Mouse (Mus musculus): Measurements from ENCODE around the gene Sf3b4.
"Not testable (repeated sequence)": the region's sequence is repeated elsewhere in the genome, so short reads cannot be mapped to it uniquely, and the experiment has no call there.

The Sf3b4 gene

DNA sequence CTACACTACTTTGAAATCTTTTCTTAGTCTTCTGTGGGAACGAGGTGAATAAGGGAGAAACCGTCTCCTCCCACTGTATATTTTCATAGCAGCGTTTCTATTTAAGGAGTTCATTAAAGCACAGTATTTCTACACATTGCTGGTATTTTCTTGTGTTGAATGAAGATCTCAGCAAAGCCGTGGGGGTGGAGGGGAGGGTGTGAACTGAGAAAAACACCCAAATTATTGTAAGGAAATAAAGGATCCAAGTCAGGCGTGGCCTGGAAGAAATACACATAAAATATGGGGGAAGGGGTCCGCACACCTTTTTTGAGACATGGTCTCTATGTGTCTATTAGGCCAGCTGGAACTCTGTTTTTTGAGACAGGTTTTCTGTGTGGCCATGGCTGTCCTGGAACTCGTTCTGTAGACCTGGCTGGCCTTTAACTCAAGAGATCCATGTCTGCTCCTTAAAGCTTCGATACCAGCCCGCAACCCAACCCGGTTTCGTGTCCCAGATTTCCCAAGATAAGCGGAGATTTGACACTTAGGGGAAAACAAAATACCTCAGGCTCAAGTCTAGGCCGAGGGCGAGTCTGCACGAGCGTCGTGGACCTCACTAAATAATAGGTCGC is 442 bp upstream of the Sf3b4 start:
- in situ Hi-C loops (cut with MboI; ENCODE audit: unreplicated experiment in 2 of 2) = no loop called here

DNA sequence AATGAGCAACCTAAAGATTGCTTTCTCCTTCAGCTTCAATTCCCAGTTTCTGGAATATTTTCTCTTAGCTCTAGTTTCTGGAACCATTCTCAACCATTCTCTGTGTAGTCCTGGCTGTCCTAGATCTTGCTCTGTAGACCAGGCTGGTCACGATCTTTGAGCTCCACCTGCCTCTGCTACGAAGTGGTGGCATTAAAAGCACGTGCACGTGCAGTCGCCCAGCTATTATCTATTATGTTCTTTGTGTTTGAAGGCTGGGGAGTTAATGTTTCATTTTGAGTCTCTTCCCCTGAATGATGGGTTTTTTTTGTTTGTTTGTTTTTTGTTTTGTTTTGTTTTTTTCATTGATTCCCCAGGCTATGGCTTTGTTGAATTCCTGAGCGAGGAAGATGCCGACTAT is 1.1 kb downstream of the Sf3b4 start:
- in situ Hi-C loops (cut with MboI; ENCODE audit: unreplicated experiment in 2 of 2) = no loop called here

DNA sequence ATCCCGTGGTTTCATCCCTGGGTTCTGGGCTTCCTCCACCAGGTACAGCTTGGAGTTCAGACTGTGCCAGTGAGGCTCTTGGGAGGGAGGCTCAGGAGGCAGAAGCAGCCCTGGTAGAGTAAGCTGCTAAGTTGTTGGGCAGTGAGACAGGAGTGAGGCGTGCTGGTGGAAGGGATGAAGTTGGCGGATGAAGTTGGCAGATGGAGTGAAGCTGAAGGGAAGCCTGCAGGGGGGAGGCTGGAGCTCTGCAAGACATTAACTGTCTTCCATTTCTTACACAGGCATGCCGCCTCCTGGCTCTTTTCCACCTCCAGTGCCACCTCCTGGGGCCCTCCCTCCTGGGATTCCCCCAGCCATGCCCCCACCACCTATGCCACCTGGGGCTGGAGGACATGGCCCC is 1.9 kb downstream of the Sf3b4 start:
- in situ Hi-C loops (cut with MboI; ENCODE audit: unreplicated experiment in 2 of 2) = not testable (repeated sequence)

DNA sequence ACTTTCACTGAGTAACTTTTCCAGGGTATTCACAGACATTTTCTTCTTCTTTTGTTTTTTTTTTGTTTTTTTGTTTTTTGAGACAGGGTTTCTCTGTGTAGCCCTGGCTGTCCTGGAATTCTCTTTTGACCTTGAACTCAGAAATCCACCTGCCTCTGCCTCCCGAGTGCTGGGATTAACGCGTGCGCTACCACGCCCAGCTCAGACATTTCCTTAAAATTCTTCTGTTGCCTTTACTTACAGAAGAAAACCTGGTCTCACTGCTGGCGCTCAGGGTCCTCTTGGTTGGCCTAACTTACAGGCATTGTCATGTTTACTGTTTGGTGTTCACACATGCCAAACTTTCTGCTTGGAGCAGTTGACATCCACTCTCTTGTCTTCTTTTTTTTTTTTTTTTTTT is 3.1 kb downstream of the Sf3b4 start:
- in situ Hi-C loops (cut with MboI; ENCODE audit: unreplicated experiment in 2 of 2) = no loop called here

DNA sequence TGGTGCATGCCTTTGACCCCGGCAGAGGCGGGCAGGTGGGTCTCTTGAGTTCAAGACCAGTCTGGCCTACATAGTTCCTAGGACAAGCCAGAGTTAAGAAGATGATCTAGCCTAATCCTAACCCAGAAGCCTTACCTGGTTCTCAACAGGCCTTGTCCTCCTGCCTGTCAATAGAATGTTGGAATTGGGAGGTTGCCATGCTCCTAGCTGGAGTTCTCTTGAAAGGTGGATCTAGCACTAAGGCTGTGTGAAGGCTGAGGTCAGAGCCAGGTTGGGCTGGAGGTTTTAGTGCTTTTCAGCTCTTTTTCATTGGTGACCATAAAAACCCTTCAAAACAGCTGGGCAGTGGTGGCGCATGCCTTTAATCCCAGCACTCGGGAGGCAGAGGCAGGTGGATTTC is 6.3 kb downstream of the Sf3b4 start:
- in situ Hi-C loops (cut with MboI; ENCODE audit: unreplicated experiment in 2 of 2) = no loop called here

DNA sequence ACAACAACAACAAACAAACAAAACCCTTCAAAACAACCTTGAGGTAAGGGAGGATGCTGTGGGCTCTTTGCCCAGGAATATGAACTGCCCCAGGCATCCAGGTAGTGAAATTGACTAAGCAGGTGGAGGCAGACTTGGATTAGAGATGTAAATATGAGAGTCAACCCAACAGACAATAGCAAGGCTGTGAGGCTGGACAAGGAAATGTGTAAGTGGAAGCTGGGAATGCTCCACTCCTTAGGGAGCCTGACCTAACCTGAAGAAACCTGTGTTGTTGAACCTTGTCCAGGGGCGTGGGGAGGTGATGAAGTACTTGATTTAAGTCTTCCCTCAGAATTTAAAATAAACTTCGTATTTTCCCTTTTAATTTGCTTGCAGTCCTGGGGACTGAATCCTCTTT is 6.8 kb downstream of the Sf3b4 start:
- in situ Hi-C loops (cut with MboI; ENCODE audit: unreplicated experiment in 2 of 2) = no loop called here

DNA sequence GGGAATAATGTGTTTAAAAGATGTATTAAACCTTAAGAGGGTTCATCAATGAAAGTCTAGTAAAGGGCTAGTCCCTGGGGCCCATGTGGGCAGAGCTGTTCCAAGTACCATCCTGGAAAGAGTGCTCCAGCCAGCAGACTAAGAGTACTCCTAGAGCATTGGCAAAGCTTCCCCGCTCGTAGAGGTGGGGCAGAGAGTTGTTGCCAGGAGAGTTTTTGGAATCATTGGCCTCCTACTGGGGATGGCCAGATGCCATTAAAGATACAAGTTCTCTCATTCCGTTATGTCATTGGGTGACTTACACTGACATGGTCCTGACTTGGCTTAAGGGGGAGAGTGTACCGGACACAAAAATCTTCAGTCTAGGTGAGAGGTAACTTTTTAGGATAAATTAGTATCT is 7.4 kb downstream of the Sf3b4 start:
- in situ Hi-C loops (cut with MboI; ENCODE audit: unreplicated experiment in 2 of 2) = no loop called here

DNA sequence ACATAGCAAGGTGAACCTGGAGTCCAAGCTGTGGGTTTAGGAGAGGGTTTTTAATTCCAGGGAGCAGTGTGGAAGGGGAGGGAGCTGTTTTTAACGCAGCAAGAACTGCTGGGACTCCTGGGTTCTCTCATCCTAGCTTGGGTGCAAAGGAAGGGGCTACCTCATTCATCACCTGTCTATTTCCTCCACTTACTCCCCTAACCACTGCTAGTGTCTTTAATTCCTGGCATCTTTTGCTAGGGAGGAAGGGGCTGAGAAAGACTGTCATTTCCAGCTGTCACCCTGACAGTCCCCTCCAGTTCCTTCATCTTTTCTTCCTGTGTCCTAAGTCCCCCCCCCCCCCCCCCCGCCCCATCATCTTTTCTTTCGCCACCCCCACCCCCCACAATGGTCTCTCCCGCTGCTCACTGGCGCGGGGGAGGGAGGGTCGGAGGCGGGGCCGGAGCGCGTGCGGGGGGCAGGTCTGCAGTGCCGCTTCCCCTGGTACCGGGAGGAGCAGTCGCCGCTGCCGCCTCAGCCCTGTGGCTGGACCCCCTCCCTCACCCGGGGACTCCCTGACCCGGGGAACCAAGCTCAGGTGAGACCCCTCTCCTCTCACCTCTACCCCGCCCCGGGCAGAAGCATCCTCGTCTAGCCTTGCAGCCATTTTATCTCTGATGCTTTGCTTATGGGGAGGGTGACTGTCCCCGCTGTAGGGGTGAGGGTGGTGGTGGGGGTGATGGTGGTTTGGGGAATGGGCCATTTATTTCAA is 8.8 kb downstream of the Sf3b4 start, which contains the start of gene Sv2a:
Sv2a (plus strand) TSS at position 425 of the 751 bp plus-strand sequence.
- in situ Hi-C loops (cut with MboI; ENCODE audit: unreplicated experiment in 2 of 2) = no loop called here

DNA sequence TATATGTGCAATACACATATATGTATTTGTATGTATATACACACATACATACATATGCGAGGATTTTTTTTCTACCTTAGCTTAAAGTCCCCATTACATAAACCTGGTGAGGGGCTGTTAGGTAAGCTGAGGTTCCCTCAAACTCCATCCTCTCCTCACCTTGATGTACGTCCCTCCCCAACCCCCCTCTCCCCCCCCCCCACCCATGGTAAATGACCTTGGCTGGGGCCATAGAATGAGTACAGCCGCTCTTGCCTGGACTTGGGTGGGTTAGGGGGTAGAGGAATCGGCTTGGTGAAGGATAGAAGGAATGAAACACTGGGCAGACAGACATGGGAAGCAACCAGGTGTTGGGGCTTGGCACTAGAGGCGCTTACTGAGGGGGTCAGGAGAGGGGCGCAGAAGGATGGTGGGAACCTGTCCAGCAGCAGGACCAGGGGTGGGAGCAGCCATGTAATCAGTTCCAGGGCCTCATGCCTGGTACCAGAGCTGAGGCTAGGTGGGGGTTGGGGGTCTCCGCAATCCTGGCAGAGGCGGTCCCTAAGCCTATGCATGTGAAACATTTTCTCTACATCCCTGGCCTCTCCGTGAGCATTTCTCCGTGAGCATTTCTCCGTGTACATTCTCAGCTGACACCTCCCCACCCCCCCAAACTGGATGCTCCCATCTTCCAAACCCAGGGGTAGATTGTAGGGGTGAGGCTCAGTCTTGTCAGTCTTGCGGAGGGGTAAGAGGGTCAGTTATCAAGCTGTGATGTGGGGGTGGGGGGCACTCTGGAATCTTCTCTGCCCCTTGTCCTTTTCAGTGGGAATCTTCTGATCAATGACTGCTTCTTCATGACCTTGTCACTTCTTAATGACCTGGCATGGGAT is 9.6 kb downstream of the Sf3b4 start:
- in situ Hi-C loops (cut with MboI; ENCODE audit: unreplicated experiment in 2 of 2) = no loop called here

DNA sequence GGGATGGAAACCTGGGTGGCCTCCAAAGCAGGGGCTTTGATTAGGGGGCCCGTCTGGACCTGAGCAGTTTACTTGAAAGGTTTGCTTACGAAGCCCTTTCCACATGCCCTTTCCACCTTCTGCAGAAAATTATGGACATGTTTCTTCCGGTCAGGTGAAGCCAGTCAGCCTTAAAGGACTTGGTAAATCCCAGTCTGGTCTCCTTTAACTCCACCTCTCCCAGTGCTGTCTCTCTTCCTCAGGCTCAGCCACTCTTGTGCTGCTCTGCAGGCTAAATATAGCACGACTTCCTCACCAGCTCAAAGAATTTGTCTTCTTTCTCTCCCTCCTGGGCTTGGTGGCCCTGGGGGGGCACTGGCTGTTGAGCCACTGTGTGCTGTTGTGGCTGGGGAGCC is 10.2 kb downstream of the Sf3b4 start:
- in situ Hi-C loops (cut with MboI; ENCODE audit: unreplicated experiment in 2 of 2) = no loop called here

DNA sequence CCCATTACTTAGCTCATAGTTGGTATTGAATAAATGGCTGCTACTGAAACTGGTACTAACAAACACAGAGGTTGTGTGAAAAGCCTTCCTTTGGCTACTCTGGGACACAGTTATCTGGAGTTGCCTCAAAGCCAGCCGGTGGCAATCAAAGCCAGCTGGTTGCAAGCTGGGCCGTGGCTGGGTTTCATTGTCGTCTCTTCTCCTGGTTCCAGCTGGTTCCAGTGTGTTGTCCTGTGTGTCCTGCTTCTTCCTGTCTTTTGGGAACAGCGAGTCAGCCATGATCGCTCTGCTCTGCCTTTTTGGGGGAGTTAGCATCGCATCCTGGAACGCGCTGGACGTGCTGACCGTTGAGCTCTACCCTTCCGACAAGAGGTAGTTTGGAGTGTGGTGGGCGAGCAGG is 20.8 kb downstream of the Sf3b4 start:
- in situ Hi-C loops (cut with MboI; ENCODE audit: unreplicated experiment in 2 of 2) = no loop called here

DNA sequence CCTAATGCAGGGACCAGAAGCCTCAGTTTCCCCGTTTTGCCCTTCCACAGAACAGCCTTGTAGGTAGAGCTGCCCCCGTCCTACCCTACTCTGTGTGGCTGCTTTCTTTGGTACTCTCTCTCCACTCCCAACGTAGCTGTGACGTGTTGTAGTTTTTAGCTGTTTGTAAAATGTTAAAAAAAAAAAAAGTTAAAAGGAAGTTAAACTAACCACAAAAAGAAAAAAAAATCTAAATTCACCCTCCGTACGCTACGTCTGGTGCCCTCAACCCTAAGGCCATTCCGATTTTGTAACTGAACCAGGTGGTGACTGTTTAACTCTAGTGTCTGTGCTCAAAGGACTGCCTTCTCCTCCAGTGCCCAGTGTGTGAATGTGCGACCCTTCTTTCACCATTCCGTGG is 22.8 kb downstream of the Sf3b4 start:
- in situ Hi-C loops (cut with MboI; ENCODE audit: unreplicated experiment in 2 of 2) = no loop called here

DNA sequence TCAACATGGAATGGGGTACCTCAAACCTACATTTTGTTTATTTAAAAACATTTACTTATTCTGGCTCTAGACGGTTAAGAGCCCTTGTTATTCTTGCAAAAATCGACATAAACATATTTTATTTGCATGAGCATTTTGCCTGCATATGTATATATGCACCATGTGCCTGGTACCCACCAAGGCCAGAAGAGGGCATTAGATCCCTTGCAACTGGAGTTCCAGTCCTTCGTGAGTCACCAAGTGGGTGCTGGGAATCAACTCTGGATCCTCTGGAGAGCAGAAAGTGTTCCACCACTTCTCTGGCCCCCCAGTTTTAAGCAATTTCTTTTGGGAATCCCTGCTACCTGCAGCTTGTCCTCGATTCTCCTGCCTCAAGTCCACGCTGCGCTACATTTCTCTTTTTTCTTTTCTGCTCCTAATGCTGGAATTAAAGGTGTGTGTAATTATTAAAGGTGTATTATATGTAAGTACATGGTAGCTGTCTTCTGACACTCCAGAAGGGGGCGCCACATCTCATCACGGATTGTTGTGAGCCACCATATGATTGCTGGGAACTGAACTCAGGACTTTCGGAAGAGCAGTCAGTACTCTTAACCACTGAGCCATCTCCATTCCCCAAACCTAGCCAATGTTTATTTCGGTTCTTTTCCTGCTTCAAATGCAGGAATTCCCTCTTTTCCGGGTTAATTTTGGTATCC is 23.6 kb downstream of the Sf3b4 start:
- in situ Hi-C loops (cut with MboI; ENCODE audit: unreplicated experiment in 2 of 2) = no loop called here

DNA sequence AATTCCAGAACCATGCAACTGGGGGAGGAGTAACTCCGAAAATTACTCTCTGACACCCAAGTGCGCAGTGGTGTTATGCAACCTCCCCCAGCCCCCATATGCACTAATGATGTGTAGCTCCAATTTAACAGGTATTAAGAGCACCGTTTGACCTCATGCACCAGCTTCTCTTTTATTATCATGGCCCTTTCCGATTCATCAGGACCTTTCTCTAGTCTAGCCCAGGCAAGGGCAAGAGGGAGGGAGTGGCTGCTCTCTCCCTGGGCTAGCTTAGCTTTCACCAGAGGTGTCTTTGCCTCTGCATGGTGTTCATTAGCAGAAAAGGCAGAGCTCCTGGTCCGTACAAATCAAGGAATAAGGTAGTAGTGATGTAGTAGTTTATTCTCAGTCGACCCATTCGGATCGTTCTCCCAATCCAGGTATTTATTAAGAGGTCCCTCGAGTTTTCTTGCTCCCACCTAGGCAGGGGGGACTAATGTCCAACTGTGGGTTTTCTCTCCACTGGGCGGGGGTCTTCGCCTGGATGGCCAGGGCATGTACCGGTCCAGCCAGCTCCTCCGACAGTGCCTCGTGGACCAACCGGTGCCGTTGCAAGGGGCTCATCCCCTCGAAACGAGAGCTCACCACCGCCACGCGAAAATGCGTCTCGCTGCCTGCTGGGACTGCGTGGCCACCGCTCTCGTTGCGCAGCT is 24.5 kb downstream of the Sf3b4 start:
- in situ Hi-C loops (cut with MboI; ENCODE audit: unreplicated experiment in 2 of 2) = no loop called here

DNA sequence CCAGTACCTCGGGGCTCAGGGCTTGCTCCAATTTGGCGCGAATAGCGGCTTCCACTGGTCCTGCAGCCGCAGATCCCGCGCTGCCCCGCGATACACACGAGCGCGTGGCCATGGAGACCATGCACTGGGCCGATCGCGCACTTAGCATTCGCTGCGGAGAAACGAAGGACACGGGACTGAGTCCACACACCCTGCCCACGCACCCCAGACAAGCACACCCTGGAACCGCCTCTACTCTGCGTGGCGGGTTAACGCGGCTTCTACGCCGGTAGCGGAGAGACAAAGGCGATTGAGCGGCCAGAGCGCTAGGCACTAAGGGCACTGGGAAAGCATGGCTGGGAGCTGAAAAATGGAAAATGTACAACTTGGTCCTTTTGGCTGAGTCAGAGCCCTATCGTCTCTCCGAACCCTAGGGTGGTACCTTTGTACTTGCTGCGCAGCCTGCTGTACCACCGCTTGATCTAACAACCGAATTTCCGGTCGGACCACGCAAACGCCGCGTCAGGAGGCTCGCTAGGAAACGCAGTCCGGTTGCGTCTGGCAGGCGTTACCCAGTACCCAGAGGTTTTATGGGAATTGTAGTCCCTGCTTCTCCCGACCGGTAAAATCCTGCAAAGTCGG is 25.1 kb downstream of the Sf3b4 start:
- in situ Hi-C loops (cut with MboI; ENCODE audit: unreplicated experiment in 2 of 2) = no loop called here

DNA sequence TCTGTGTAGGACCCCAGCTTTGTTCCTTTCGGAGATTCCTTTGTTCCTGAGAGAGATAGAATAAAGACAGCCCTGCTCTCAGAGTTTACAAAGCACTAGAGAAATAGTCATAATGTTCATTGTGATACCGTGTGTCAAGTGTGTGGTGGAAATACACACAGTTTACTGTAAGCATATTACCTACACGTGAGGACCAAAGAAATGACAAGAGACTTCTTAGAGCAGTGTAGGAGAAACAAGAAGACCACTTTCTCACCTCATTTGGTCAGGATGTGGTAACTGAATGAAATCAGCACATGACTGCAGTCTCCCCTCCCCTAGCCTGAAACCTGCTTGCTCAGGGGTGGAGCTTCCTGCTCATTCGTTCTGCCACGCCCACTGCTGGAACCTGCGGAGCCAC is 26.0 kb downstream of the Sf3b4 start:
- in situ Hi-C loops (cut with MboI; ENCODE audit: unreplicated experiment in 2 of 2) = no loop called here

DNA sequence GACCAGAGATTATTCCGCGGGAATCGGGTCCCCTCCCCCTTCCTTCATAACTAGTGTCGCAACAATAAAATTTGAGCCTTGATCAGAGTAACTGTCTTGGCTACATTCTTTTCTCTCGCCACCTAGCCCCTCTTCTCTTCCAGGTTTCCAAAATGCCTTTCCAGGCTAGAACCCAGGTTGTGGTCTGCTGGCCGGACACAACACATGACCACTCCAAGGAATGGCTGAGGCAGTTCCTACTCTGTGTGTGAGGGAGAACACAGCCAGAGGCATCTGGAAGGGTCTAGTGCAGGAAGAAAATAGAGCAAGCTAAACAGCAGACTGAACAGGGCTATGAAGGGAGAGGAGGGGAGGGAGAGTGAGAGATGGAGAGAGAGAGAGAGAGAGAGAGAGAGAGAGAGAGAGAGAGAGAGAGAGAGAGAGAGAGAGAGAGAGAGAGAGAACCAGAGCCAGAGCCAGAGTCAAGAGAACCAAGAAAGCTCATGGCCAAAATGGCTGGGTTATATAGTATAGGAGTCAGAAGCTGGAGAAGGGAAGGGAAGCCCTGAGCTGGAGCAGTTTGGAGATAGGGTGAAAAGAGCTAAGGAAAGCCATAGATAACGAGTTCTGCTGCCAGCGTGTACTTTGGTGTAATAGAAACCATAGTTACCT is 26.6 kb downstream of the Sf3b4 start:
- in situ Hi-C loops (cut with MboI; ENCODE audit: unreplicated experiment in 2 of 2) = not testable (repeated sequence)

DNA sequence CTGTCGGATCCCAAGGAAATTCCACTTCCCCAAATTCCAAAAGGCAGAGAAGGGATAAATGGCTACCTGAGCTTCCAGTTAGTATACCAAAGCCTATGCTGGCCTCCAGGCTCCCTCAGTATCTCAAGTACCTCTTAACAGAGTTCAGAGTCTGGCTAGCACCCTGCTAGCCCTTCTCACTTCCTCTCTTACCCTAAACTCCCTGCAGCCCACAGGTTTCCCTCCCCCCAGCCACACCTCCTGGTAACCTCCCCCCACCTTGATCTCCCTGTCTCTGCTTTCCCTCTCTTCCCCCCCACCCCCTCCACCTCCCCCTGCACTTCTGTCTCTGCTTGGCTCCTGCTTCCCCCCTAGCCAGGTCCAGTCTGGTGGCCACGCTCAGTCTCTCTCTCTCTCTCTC is 27.6 kb downstream of the Sf3b4 start:
- in situ Hi-C loops (cut with MboI; ENCODE audit: unreplicated experiment in 2 of 2) = no loop called here

DNA sequence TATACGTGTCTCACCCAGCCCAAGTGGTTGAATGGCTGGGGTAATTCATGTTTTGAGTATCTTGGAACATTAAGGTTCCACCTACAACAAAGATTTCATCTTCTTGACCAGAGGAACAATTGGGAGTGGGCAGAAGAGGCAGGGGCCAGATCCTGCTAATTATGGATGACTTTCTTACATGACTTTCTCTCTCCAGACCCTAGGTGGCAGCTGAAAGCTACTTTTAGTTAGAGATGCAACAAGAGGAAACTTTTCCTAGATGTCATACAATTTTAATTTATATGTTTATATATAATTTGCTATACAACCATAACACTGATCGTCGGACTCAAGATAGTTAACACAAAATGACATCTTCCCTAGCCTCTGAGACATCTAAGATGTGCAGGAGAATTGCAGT is 35.7 kb downstream of the Sf3b4 start:
- in situ Hi-C loops (cut with MboI; ENCODE audit: unreplicated experiment in 2 of 2) = no loop called here

All from v-Abl transformed pro-B cells (cell line).